Mouse (Mus musculus) right cerebral cortex, adult 2 months (tissue): ENCODE results near the gene Tnip3.
A peak's percentile ranks its signal among the peaks of the same experiment; 100 is the strongest.

Source experiments
- DNase-seq, 2 experiments: peaks; one replicate each; pipeline ENCODE4 v3.0.0; 2021 to 2022; ENCODE audit warnings: low spot score in 2 of 2

Tnip3 gene

DNA sequence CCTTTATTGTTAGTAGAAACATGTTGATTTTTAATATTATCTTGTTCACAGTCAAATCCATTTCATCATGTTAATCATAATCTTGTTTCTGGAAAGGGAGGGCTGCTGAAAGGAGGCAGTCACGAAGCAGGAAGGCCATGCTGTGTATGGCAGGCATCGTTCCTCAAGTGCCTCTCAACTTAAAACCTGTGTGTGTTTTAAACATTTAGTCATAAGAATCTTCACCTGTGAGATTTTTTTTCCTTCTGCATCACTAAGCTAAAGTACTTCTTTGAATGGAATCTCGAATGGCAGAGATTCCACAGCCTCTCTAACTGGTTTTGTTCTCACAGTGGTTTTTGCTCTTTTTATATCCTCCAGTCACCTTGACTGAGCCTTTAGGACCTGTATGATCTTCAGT is 121.3 kb downstream of the Tnip3 start:
- no peak for DNase-seq

DNA sequence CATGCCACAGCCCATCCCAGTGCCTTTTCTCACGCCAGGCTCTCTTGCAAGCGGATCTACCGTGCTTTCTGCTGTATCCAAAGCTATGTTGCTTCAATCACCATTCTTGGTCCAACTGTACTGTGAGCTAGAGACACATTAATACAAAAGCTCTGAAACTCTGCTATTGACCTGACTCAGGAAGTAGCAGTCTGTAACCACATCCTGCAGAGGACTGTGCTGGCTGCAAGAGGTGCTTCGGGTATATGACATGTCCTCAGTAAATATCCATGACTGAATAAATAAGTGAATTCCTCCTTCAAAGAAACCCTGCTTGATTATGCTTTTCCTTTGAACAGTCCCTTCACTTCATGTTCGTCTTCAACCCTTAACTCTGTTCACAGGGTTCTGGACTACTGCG is 122.6 kb downstream of the Tnip3 start:
- no peak for DNase-seq

GRCm38 (mm10) chr6:65651376-65651775 is 126.3 kb downstream of the Tnip3 start:
- no peak for DNase-seq

DNA sequence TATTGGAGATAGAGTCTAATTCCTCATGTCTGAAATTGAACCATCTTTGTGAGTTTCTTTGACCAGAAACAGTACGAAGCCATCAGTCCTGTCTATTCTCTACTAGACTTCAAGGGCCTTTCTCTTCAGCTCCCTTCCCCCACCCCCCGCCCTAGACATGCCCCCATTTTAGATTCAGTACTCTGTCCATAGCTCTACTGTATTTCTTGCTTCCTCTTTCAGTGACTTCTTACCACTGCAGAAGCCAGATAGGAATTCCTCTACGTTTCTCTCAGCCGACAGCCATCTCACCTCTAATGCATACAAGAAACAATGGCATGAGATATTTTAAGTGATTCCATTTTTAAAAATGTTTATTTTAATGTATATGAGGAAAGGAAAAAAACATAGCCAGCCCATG is 136.2 kb downstream of the Tnip3 start:
- DNase-seq: no peak

GRCm38 (mm10) chr6:65662050-65662449 is 136.9 kb downstream of the Tnip3 start:
- DNase-seq: no peak

DNA sequence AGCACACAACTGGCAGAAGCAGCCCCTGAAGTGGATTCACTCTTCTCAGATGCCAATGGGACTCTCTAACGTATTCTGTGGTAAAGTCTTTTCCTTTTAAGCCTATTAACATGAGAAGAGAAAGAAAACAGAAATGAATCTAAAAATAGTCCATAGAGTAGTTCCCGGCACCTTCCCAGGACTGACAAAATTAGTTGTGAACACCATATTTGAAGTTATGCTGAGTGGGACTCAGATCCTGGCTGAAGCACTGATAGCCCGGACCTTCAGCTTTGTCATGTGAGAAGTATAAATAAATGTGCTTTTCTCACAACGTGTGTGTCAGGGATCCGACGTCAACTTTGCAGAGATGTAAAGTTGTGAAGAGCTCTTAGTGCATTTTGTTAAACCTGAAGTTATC is 138.9 kb downstream of the Tnip3 start:
- no peak for DNase-seq

DNA sequence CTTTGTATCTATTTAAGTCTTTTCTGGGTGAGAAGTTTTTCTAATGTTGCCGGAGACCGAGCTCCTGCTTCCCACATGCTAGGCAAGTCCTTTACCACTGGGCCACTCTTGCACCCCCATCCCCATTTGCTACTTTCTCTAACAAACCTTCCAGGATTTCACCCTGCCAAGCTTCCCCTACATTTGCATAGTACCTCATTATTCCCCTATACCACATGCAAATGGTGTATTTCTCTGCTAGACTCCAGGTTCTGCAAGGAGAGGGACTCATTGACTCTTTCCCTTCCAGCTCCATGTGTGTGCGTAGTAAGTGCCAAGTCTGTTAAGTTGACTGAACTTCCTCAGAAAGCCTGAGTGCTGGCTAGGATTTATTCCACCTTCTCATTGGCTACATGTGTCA is 141.2 kb downstream of the Tnip3 start:
- no peak for DNase-seq

DNA sequence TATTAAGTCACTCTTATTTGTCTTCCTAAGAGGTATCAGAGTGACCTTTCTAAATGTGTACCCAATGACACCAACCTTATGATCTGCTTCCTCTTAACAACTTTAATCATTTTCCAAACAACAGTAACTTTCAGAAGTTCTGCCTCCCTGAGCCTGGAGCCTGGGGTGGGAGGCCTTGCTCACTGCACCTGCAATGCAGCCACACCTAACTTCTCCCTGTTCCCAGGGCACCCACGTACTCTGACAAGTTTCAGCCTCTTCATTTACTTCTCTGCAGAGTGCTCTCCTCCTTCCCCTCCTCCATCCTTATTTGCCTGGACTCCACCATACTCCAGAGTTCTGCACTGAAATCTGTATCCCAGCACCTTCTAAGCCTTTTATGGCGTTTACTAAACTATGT is 144.9 kb downstream of the Tnip3 start:
- no peak for DNase-seq

DNA sequence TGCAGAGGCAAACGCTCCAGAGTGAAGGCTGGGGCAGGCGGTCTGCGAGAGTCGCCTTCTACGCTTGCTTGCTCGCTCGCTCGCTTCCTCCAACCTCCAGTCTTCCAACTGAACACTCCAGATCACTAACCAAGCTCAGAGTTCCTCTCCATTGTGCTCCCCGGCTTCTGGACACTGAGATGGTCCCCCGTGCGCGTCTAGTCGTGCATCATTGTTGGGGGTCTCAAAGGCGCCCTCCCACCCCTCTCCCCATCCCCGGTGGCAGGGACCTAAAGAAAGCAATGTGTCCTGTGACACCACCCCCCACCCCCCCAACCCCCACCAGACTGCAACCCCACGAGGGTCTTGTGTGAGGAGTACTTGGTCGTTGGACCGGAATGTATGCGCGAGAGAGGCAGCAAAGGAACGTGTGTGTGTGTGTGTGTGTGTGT is 145.9 kb downstream of the Tnip3 start:
- DNase-seq: no peak

- peak; percentile 15 to 49 for DNase-seq
These were observed 146.3 kb downstream of the Tnip3 start, which contains the start of gene Ndnf for GRCm38 (mm10) chr6:65671451-65671850. TSS of gene Ndnf (plus strand) at chr6:65671590.

DNA sequence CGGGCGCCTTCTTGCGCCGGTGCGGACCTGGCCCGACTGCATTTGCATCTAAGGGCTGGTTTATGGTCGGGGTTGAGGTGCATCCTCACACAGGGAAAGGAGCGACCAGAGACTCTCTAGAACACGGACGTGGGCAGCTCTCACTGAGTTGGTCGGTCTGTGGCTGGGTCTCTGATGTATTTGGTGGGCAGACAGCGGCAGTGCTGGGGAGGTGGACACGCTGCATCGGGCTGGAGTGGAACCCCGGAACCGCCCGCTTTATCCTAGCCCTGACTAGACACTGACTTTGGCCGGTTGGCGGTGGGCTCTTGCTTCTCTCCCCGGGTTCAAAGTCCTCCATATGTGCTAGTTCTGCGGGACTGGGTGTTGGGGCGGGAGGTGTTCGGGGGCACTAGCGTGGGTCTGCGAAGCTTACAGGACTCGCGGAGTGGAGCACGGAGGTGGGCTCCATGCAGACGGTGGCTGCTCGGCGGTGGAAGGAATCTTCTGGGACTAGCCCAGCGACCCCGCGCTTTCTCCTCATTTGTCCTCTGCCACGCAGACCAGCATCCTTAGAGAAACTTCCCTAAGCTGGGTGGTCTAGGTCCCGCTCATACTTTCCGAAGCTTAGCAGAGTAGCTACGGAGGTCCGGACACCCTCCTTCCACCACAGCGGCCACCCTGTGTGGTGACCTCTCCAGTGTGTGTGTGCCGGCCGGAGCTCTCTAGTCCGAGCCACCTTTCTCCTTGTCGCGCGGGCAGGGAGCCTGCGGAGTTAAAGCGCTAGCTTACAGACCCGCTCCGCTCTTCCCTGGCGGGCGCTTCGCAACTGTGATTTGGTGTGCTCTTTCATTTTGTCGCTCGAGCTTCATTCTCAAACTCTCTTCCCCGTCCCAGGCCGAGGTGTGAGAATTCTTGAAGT is 147.3 kb downstream of the Tnip3 start:
- DNase-seq: peak; percentile 12 to 28
